Mouse (Mus musculus) limb, embryonic 11.5 days (tissue): ENCODE measurements around the gene Dedd. TPM values are rescaled to one million over a fixed set of nuclear protein-coding genes. Genes with fewer than 3 reads are reported as not detected.
A peak's percentile ranks its signal among the peaks of the same experiment; 100 is the strongest.

Experiments
- ATAC-seq: fragments of 200-750 bp; cut with Nextera tagmentation; 2 replicates; pipeline ENCODE4 v1.8.0; 2017; ENCODE audit warnings: low read depth; ENCODE audit not compliant: insufficient number of reproducible peaks, low FRiP score, low TSS enrichment
- DNase-seq: peaks from one replicate; pipeline ENCODE4 v3.0.0-alpha.2; 2015; ENCODE audit warnings: low spot score
- H3K27ac ChIP-seq: fragments of 300-500 bp; sonication (generic); replicated peaks from 2 replicates; pipeline ENCODE4 v1.5.1; 2014; ENCODE audit warnings: low read depth, mild to moderate bottlenecking, low read length
- H3K27me3 ChIP-seq: fragments of 300-500 bp; sonication (generic); 2 replicates; pipeline ENCODE4 v1.6.1; 2014; ENCODE audit warnings: mild to moderate bottlenecking, low read length, mixed read lengths; ENCODE audit not compliant: control insufficient read depth, insufficient read depth
- H3K36me3 ChIP-seq: fragments of 300-500 bp; sonication (generic); 2 replicates; pipeline ENCODE4 v1.6.1; 2014; ENCODE audit warnings: mild to moderate bottlenecking, low read length, moderate library complexity, mixed read lengths; ENCODE audit not compliant: control insufficient read depth, insufficient read depth
- H3K4me1 ChIP-seq: fragments of 300-500 bp; sonication (generic); 2 replicates; pipeline ENCODE4 v1.6.1; 2014; ENCODE audit warnings: low read length, mixed read lengths; ENCODE audit not compliant: control insufficient read depth, insufficient read depth
- H3K4me2 ChIP-seq: fragments of 300-500 bp; sonication (generic); 2 replicates; pipeline ENCODE4 v1.6.1; 2014; ENCODE audit warnings: low read depth, mild to moderate bottlenecking, moderate library complexity; ENCODE audit not compliant: severe bottlenecking
- H3K4me3 ChIP-seq: fragments of 300-500 bp; sonication (generic); 2 replicates; pipeline ENCODE4 v1.5.1; 2014; ENCODE audit warnings: low read depth, low read length
- H3K9ac ChIP-seq: fragments of 300-500 bp; sonication (generic); 2 replicates; pipeline ENCODE4 v1.6.1; 2014; ENCODE audit warnings: mild to moderate bottlenecking, low read length
- H3K9me3 ChIP-seq: fragments of 300-500 bp; sonication (generic); 2 replicates; pipeline ENCODE4 v1.6.1; 2016; ENCODE audit warnings: low read length; ENCODE audit not compliant: control insufficient read depth
- WGBS: fragments of 180-500 bp; shearing (Covaris S2); extraction: QIAGEN DNeasy Blood & Tissue Kit; methylation state at CpG from one replicate; pipeline ENCODE4 v1.1.7; 2014; 5-methylcytosine and 5-hydroxymethylcytosine counted together
- polyA plus RNA-seq: library from polyadenylated mRNA; unstranded; fragments of >200 nt; fragmentation: Nextera tagmentation; extraction: Ambion mirVana; gene quantifications from 2 replicates; pipeline ENCODE4 v1.2.1, GENCODE M21; 2014

The Dedd gene
- polyA plus RNA-seq, 1 experiment from 2014 or later = 55.7 TPM

- Histone ChIP-seq H3K9ac (no peak overlapping the region; the same call in 1 of the 2 replicates), H3K4me1 (peaks cover 3% of the 10 kb centered on the region; the same call in 1 of the 2 replicates), H3K27me3 (no peaks in the 10 kb centered on the region), H3K27ac (no peak overlapping the region), H3K4me2 (peak overlapping the region; percentile 73), H3K9me3 (no peaks in the 10 kb centered on the region), H3K4me3 (peak overlapping the region; percentile 88), H3K36me3 (peaks cover 14% of the 10 kb centered on the region)
- WGBS = 78% methylated on average over 9 of the region's 9 CpGs
- no peak for DNase-seq
- ATAC-seq = no peak
These were observed 15.8 kb downstream of the Dedd start for GRCm38 (mm10) chr1:171344715-171345114.

- Histone ChIP-seq H3K27me3 (no peaks in the 10 kb centered on the region), H3K27ac (peak within 1 kb of the TSS; percentile 8; the same call in 1 of the 2 replicates), H3K36me3 (peaks cover 11% of the 10 kb centered on the region), H3K4me2 (peak within 1 kb of the TSS; percentile 73), H3K4me1 (peaks cover 3% of the 10 kb centered on the region; the same call in 1 of the 2 replicates), H3K4me3 (peak within 1 kb of the TSS; percentile 88), H3K9me3 (no peaks in the 10 kb centered on the region), H3K9ac (peak within 1 kb of the TSS; percentile 86)
- ATAC-seq (peak; percentile 92), DNase-seq (peak; percentile 96)
- WGBS = 2% methylated on average over 53 of the region's 53 CpGs
These were observed 16.5 kb downstream of the Dedd start, which contains the start of the genes Nit1 and Pfdn2 for GRCm38 (mm10) chr1:171345225-171346094. Gene Nit1 (minus strand): TSS chr1:171345646. Gene Pfdn2 (plus strand): TSS chr1:171345670.

GRCm38 (mm10) chr1:171346095-171346450 is 17.1 kb downstream of the Dedd start:
- peak; percentile 10; the same call in 1 of the 2 replicates for ATAC-seq
- H3K4me1 ChIP-seq = peaks cover 3% of the 10 kb centered on the region; the same call in 1 of the 2 replicates
- H3K36me3 ChIP-seq = peaks cover 10% of the 10 kb centered on the region
- whole genome bisulfite sequencing = under 1% methylated on average over 14 of the region's 14 CpGs
- H3K4me3 ChIP-seq = peak overlapping the region; percentile 88
- no peaks in the 10 kb centered on the region for H3K9me3 ChIP-seq
- no peak for DNase-seq
- H3K9ac ChIP-seq = peak overlapping the region; percentile 86
- H3K27me3 ChIP-seq = no peaks in the 10 kb centered on the region
- H3K4me2 ChIP-seq = peak overlapping the region; percentile 73
- no peak overlapping the region for H3K27ac ChIP-seq

GRCm38 (mm10) chr1:171348665-171349064 is 19.7 kb downstream of the Dedd start:
- H3K36me3 ChIP-seq = no peaks in the 10 kb centered on the region
- H3K9ac ChIP-seq = no peak overlapping the region
- ATAC-seq (no peak), DNase-seq (no peak)
- H3K9me3 ChIP-seq = no peaks in the 10 kb centered on the region
- 95% methylated on average over 3 of the region's 3 CpGs for WGBS
- H3K4me3 ChIP-seq = no peak overlapping the region
- no peaks in the 10 kb centered on the region for H3K27me3 ChIP-seq
- H3K4me2 ChIP-seq = no peak overlapping the region
- no peak overlapping the region for H3K27ac ChIP-seq
- peaks cover 3% of the 10 kb centered on the region; the same call in 1 of the 2 replicates for H3K4me1 ChIP-seq

GRCm38 (mm10) chr1:171349210-171349609 is 20.3 kb downstream of the Dedd start:
- Histone ChIP-seq H3K27me3 (no peaks in the 10 kb centered on the region), H3K4me1 (peaks cover 3% of the 10 kb centered on the region; the same call in 1 of the 2 replicates), H3K36me3 (no peaks in the 10 kb centered on the region), H3K27ac (no peak overlapping the region), H3K9ac (no peak overlapping the region), H3K4me2 (no peak overlapping the region), H3K4me3 (no peak overlapping the region), H3K9me3 (no peaks in the 10 kb centered on the region)
- WGBS = 93% methylated on average over 2 of the region's 2 CpGs
- no peak for DNase-seq
- ATAC-seq = no peak

GRCm38 (mm10) chr1:171355812-171356340 is 26.9 kb downstream of the Dedd start:
- H3K36me3 ChIP-seq = no peaks in the 10 kb centered on the region
- WGBS = 81% methylated on average over 5 of the region's 5 CpGs
- H3K9ac ChIP-seq = no peak overlapping the region
- no peak overlapping the region for H3K4me2 ChIP-seq
- H3K27ac ChIP-seq = no peak overlapping the region
- no peaks in the 10 kb centered on the region for H3K27me3 ChIP-seq
- H3K9me3 ChIP-seq = no peaks in the 10 kb centered on the region; the same call in 1 of the 2 replicates
- peaks cover 5% of the 10 kb centered on the region for H3K4me1 ChIP-seq
- ATAC-seq (no peak), DNase-seq (peak; percentile 53)
- no peak overlapping the region for H3K4me3 ChIP-seq

GRCm38 (mm10) chr1:171356814-171357213 is 27.9 kb downstream of the Dedd start:
- Histone ChIP-seq H3K9me3 (no peaks in the 10 kb centered on the region; the same call in 1 of the 2 replicates), H3K4me1 (peaks cover 5% of the 10 kb centered on the region), H3K27me3 (no peaks in the 10 kb centered on the region), H3K36me3 (no peaks in the 10 kb centered on the region), H3K27ac (no peak overlapping the region), H3K9ac (no peak overlapping the region), H3K4me2 (no peak overlapping the region), H3K4me3 (no peak overlapping the region)
- DNase-seq (no peak), ATAC-seq (no peak)
- WGBS = 83% methylated on average over 2 of the region's 2 CpGs

- DNase-seq (no peak), ATAC-seq (no peak)
- 76% methylated on average over 4 of the region's 4 CpGs for WGBS
- Histone ChIP-seq H3K4me1 (peaks cover 5% of the 10 kb centered on the region), H3K36me3 (no peaks in the 10 kb centered on the region), H3K27me3 (no peaks in the 10 kb centered on the region), H3K27ac (no peak overlapping the region), H3K9me3 (no peaks in the 10 kb centered on the region; the same call in 1 of the 2 replicates), H3K9ac (no peak overlapping the region), H3K4me3 (no peak overlapping the region), H3K4me2 (no peak overlapping the region)
These were observed 29.5 kb downstream of the Dedd start for GRCm38 (mm10) chr1:171358421-171358820.
